Mouse (Mus musculus) midbrain, embryonic 14.5 days (tissue): ENCODE measurements at regions not wholly inside any gene's neighbourhood (a gene's known extent, or its start where the extent isn't known, plus 50 kb on each side); places are given as distances from the start of the nearest gene placed in this dataset.
A peak's percentile ranks its signal among the peaks of the same experiment; 100 is the strongest.
"Not testable (repeated sequence)": the region's sequence is repeated elsewhere in the genome, so short reads cannot be mapped to it uniquely, and the experiment has no call there.

Experiments
- ATAC-seq: fragments of 200-750 bp; cut with Nextera tagmentation; 2 replicates; pipeline ENCODE4 v1.8.0; 2017; ENCODE audit warnings: moderate number of reproducible peaks, moderate library complexity; ENCODE audit not compliant: low FRiP score, low TSS enrichment
- DNase-seq: peaks from one replicate; pipeline ENCODE4 v3.0.0-alpha.2; 2015
- H3K27ac ChIP-seq: fragments of 300-500 bp; sonication (generic); replicated peaks from 2 replicates; pipeline ENCODE4 v1.5.1; 2014; ENCODE audit warnings: mild to moderate bottlenecking, low read depth, low read length, moderate library complexity
- H3K27me3 ChIP-seq: fragments of 300-500 bp; sonication (generic); 2 replicates; pipeline ENCODE4 v1.6.1; 2014; ENCODE audit warnings: low read length, control low read depth, mixed read lengths; ENCODE audit not compliant: control insufficient read depth, insufficient read depth
- H3K36me3 ChIP-seq: fragments of 300-500 bp; sonication (generic); 2 replicates; pipeline ENCODE4 v1.6.1; 2014; ENCODE audit warnings: low read length, control low read depth; ENCODE audit not compliant: control insufficient read depth, insufficient read depth
- H3K4me1 ChIP-seq: fragments of 300-500 bp; sonication (generic); 2 replicates; pipeline ENCODE4 v1.6.1; 2014; ENCODE audit warnings: mild to moderate bottlenecking, antibody characterized with exemption, low read length, control low read depth; ENCODE audit not compliant: control insufficient read depth, insufficient read depth
- H3K4me2 ChIP-seq: fragments of 300-500 bp; sonication (generic); 2 replicates; pipeline ENCODE4 v1.6.1; 2014; ENCODE audit warnings: mild to moderate bottlenecking, low read length, moderate library complexity
- H3K4me3 ChIP-seq: fragments of 300-500 bp; sonication (generic); replicated peaks from 2 replicates; pipeline ENCODE4 v1.5.1; 2014; ENCODE audit warnings: low read depth, low read length
- H3K9ac ChIP-seq: fragments of 300-500 bp; sonication (generic); replicated peaks from 2 replicates; pipeline ENCODE4 v1.6.1; 2014; ENCODE audit warnings: mild to moderate bottlenecking, low read length, moderate library complexity
- H3K9me3 ChIP-seq: fragments of 300-500 bp; sonication (generic); 2 replicates; pipeline ENCODE4 v1.6.1; 2016; ENCODE audit warnings: low read length, control low read depth, mixed read lengths; ENCODE audit not compliant: control insufficient read depth
- WGBS: fragments of 180-500 bp; shearing (Covaris S2); extraction: QIAGEN DNeasy Blood & Tissue Kit; methylation state at CpG from one replicate; pipeline ENCODE4 v1.1.7; 2014; 5-methylcytosine and 5-hydroxymethylcytosine counted together

DNA sequence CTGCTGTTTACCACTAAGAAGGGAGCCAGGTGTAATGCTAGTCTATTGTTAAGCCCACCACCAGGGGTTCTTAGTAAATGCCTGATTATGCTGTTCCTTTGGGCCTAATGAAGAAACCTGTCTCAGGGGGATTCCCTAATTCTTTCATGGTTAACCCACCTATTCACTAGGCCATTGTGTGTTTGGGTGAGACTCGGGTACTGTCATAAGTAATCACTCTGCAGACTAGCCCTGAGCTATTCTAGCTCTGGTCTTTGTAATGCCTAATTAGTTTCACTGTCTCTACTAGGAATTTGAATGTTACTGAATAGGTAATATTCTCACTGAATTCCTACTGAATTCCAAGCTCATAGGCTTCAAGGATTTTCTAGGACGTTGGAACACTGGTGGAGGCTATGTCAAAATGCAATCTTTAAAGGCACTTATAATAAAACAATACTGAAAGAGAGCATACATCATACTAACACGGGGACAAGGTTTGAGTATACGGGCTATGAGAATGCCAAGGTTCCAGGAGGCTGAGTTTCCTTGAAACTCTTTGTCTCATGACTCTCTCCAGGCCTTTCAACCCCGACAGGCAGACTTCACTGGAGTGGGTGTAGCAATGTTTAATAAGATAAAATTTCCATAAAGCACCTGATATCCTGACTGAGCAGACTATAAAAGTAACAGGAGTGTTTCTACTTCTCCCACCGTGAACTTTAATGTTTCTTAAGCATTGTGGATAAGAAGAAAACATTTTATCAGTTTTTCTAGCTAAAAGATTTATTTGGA, 398.0 kb upstream of the Mdga2 start:
- H3K27ac ChIP-seq, H3K9ac ChIP-seq, H3K36me3 ChIP-seq, H3K27me3 ChIP-seq, H3K4me1 ChIP-seq, H3K9me3 ChIP-seq, H3K4me2 ChIP-seq, H3K4me3 ChIP-seq: not testable (repeated sequence)
- DNase-seq, result peak; percentile 47
- peak; percentile 65; the same call in 1 of the 2 replicates for ATAC-seq
- WGBS, result 16% methylated on average over 6 of the region's 6 CpGs

DNA sequence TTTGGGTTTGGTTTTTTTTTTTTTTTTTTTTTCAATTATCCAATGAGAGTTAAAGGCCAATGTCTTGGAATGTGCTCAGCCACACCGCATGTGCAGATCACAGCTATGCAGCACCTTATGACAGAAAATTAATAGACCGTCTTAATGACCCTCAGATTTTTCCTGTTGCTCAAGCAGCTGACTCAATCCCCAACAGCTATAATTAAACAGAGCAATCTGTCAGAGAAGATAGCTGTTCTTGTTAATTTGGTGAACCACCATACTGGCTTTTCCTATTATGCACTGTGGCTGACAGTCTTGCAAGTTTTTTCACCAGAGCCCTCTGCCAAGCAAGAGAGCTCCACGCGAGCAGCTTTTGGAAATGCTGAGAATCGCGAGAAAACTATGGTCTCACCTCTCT, 395.9 kb upstream of the Mdga2 start:
- no peak for ATAC-seq
- H3K4me2 ChIP-seq, result no peak overlapping the region
- H3K9ac ChIP-seq, result no peak overlapping the region
- no peaks in the 10 kb centered on the region for H3K9me3 ChIP-seq
- H3K4me3 ChIP-seq, result no peak overlapping the region
- WGBS, result 63% methylated on average over 6 of the region's 6 CpGs
- H3K27me3 ChIP-seq, result no peaks in the 10 kb centered on the region
- H3K36me3 ChIP-seq, result no peaks in the 10 kb centered on the region
- H3K27ac ChIP-seq, result no peak overlapping the region
- H3K4me1 ChIP-seq, result no peaks in the 10 kb centered on the region
- peak; percentile 35 for DNase-seq

DNA sequence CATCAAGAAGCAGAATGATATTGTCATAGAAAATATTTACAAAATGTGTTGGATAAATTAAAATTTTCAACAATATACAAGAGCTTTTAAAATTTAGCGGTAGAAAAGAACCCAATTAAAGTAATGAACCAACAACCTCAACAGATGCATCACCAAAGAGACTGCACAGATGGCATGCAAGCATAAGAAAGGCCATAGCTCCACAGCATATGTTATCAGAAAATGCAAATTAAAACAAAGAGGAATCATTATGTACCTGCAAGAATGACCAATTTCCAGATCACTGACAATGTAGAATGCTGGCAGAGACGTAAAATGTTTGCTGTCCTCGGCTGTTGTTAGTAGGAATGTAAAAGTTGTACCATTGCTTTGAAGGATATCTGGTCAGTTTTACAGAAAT, 376.6 kb upstream of the Mdga2 start:
- Histone ChIP-seq H3K4me2 (no peak overlapping the region), H3K9me3 (no peaks in the 10 kb centered on the region), H3K4me1 (no peaks in the 10 kb centered on the region), H3K36me3 (no peaks in the 10 kb centered on the region), H3K27ac (no peak overlapping the region), H3K4me3 (no peak overlapping the region), H3K27me3 (no peaks in the 10 kb centered on the region), H3K9ac (no peak overlapping the region)
- 77% methylated on average over 3 of the region's 3 CpGs for WGBS
- ATAC-seq, result no peak
- DNase-seq, result no peak
